Mouse (Mus musculus): ENCODE measurements around the gene 4932438A13Rik.

4932438A13Rik gene

DNA sequence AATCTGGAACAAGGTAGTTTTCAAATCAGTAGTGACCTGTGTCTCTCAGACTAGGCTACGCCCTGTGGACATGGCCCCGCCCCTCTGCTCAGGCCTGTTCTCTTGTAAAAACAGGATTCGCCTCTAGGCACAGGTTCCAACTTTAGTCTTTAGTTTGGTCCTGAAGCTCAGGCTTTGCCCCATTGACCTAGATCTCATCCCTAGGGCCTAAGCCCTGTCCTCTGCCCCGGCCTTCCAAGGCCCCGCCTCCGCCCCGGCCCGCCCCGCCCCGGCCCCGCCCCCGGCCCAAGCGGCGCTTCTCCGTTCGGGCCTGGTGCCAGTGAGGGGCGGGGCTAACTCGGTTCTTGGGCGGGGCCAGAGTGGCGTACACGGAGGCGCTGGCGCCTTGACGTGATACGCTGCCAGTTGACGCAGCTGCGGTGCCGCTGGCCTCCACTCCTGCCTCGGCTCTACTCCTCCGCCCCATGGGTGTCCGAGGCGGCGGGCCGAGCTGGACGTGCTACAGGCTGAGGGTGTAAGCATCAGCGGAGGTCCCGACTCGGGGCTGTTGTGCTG lies at the start of gene 4932438A13Rik:
Gene 4932438A13Rik, plus strand, starts transcription at position 384 of the 555 bp plus-strand sequence.
- peak; percentile 99 to 100 for DNase-seq (ENCODE audit: low spot score in 2 of 2)

DNA sequence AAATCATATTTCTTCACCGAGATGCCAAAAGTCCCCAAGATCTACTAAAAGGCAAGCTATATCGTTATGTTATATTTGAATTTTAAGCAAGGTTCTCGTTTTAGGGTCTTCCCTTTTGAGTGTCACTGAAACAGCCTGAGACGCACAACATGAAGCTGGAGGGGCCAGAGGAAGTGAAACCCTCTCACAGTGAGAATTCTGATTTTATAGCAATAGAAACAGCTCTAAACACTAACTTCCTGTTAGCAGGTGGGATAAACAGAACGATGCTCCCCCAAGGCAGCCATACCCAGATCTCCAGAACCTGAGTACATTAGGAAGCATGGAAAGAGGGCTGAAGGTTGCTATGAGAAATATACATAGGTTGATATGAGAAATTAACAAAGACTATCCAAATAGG lies 46.3 kb upstream of the 4932438A13Rik start:
- DNase-seq (ENCODE audit: low spot score in 2 of 2) = no peak

DNA sequence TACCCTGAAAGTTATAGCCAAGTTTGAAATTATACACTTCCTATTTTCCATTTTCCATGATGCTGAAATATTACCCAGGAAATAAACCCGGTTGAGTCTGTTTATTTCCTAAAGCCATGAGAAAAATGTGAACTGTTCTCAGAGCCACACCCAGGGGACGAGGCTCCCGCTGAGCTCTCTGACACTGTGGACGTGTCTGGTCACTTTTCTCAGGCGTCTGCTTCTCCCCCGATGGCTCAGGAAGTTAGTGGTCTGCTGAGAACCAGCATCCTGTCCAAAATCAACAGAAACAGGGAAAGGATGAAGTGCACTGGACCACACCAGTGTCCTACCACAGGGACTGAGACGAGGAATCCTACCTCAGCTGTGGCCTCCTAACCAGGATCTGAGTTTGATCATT lies 43.5 kb upstream of the 4932438A13Rik start:
- DNase-seq (ENCODE audit: low spot score in 2 of 2) = no peak

DNA sequence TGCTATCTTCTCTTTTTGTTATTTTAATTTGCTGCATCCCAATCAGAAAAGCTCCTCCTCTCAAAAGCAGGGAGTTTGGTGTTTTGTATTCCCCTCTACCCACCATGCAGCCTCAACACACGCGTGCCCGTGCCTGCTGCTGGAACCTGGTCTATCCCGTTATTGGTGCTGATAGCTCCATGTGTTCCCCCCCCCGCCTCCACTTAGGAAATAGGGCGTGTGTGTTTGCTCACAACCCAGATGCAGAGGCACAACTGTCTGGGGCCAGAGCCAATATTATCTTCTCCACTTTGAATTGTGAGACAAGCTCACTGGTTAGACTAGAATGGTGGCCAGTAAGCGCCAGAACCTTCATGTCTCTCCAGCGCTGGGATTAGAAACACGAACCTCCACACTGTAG lies 41.9 kb upstream of the 4932438A13Rik start:
- DNase-seq (ENCODE audit: low spot score in 2 of 2) = no peak

DNA sequence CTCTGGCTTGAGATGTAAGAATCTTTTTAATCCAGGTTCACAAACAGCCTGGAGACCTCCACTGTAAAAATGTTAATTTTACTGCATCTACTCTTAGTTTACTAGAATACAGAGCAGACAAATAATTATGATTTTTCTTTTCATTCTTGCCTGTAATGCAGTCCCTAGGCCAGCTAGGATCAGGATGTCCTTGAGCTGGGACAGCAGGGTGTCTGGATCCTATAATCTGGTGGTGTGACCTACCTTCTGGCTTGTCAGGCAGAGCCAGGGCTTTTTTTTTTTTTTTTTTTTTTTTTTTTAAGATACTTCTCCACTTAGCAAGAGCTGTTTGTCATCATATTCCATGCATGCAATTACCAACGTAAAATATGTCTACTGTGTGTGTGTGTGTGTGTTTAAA lies 37.8 kb upstream of the 4932438A13Rik start:
- DNase-seq (ENCODE audit: low spot score in 2 of 2) = no peak

DNA sequence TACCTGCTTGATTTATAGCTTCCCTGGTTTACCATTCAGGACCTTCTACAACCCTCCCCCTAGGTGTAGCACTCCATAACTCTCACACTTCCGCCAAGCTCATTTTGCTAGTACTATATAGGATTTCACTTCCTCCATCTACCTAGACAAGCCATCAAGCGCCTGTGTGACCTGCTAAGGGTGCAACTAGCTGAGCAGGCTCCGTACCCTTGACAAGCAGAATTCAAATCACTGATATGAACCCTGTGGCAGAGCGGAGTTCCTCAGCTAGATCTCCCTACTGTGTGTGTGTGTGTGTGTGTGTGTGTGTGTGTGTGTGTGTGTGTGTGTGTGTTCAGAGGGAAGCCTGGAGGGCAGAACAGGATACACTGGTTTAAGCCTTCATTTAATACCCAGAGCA lies 37.4 kb upstream of the 4932438A13Rik start:
- DNase-seq (ENCODE audit: low spot score in 2 of 2) = no peak

DNA sequence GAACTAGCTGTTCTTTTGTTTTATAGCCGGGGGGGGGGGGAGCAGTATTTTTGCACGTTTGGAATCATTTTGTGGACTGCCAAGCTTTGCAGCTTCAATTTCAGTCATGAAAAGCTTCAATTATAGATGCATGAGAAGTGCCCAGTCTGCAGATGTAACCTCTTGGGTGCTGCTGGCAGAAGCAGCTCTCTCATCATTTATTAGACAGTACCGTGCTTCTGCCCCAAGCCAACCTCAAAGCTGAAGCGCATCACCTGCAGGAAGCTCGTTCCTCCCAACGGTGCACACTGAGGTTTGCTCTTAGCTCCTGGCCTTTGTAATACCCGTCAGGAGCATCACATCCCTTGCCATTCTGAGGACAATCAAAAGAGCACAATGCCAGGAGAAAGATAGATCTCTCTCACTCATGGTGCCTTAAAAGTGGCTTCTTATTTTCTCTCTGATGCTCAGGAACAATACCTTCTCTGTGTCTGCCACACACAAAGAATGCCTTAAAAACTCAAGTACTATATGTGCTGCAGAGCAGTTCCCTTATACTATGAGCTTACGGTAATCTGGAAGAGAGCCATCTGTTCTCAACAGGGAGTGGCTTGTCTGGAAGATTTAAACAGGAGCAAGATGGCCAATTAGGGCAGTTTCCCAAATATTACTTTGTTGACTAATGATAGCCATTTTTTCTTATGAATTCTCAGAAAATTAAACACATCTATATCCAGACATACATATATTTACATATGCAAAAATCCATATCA lies 35.5 kb upstream of the 4932438A13Rik start:
- DNase-seq (ENCODE audit: low spot score in 2 of 2) = no peak

DNA sequence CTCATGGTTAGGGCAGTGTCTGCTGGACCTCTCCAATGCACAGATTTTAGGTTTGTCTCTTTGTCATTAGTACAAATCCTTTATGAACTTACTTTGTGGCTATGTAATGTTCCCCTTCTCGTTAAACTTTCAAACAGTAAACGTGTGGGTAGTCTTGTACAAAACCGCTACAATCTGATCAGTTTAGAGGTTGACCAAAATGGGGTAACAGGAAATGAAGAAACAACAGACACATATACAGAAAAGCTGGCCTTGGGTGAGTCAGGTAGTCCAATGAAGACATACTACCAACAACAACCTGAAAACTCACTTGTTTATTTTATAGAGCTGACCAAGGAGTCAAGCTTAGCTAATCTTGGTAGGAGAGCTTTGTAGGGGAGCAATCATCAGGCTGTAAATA lies 32.7 kb upstream of the 4932438A13Rik start:
- DNase-seq (ENCODE audit: low spot score in 2 of 2) = no peak

DNA sequence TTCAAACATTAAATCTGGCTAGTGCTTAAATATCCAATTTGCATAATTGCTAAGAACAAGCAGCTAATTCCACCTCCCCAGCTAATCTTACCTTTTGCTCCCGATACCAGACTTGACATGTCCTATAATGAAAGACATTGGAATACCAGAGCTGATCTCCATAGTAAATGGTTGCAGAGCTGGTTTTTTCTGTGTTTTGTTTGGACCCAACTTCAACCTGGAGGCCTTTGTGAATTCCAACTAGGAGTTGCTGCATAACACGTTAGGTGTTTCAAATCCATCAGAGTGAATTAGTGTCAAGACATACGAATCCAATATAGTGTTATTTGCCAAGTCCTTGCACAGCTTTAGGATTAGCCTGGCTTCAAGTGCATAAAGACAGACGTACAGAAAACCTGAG lies 28.5 kb upstream of the 4932438A13Rik start:
- no peak for DNase-seq (ENCODE audit: low spot score in 2 of 2)

DNA sequence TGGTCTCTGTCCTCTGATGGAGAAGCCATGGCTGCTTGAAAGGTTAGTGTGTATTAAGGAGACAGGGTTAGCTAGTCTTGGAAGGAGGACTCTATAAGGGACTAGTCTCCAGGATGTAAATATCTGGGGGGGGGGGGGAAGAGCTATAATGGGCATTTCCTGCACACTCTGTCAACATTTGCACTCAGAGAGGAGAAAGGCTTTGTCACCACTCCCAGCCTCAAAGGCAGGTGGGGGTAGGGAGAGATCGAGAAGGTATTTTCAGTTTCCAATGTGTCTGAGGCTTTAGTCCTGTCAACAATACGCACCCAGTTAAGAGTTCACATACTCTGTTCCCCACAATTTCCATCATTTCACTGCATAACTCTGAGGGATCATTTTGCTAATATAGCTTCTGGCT lies 28.1 kb upstream of the 4932438A13Rik start:
- DNase-seq (ENCODE audit: low spot score in 2 of 2) = no peak

DNA sequence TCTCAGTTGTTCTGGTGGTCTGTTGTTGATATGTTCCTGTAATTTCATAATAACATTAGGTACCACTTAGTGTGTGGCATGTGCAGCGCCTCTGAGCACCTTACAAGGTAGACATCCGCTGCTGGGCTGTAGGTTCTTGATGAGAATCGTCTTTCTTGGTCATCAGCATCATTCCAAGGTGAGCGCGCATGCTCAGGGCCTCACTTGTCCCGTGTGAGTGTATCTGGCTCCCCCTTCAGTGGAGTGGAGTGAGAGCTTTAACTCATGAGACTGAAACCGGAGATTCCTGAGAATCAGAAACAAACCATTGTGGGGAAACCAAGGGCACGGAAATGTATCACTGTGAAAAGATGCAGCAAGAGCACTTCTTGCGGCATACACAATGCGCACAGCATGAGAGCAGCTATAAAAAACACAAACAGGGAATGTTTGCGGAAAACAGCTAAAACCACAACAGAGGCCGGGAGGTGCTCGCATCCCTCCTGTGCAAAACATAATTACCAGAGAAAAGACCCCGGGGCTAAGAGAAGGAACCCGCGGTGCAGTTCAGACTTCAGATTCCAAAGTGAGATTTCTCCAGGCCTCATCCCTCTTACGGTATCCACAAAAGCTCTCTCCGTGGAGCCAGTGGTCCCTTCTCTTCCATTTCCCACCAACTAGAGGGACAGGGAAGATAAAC lies 27.2 kb upstream of the 4932438A13Rik start:
- no peak for DNase-seq (ENCODE audit: low spot score in 2 of 2)

DNA sequence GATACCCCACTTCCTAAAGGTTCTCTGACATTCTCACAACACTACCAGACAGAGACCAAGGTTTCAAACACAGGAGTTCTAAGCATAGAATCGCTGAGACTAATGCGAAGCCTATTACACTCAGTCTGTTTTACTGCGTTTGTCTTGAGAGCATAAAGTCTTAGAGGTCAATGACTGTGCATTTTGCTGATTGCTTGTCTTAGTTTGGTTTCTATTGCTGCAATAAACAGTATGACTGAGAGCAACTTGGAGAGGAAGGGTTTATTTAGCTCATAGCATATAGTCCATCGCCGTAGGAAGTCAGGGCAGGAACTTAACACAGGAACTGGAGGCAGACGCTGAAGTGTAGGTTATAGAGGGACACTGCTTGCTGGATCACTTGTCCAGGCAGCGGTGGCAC lies 26.1 kb upstream of the 4932438A13Rik start:
- no peak for DNase-seq (ENCODE audit: low spot score in 2 of 2)

DNA sequence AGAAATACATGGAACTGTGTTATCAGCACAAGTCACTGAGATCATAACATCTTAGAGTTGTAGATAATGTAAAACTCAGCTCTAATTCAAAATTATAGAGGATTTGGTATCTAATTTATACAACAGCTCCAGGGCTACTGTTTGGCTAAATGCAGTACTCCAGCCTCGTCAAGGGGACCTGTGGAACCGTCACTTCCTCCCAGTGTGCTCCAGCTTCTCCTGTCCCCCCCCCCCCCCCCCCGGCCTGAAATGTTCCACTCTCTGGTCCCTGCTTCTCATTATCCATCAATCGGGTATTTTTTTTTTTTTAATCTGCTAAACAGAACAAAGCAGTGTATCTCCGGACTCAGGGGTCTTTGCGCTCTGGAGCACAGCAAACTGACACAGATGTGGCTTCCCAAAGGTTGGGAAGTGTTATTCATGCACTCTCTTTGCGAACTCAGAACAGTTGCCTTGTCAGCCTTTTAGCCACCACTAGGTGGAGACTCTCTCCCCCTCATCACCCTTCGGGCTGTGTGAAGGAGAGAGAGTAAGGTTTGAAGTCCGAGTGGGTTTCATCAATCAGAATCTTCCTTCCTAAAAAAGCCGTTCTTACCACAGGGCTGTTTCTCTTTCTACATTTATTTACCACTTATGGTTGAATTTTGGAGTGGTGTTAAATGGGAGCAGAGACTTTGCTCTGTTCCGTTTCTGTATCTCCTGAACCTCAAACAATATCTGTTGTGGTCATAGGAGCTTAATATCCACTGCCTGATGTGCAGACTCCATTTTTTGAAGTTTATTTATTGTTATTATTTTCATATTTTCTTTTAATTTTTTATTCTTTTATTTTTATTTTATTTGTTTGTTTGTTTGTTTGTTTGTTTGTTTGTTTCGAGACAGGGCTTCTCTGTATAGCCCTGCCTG lies 22.0 kb upstream of the 4932438A13Rik start:
- DNase-seq (ENCODE audit: low spot score in 2 of 2) = peak; percentile 31 to 56

DNA sequence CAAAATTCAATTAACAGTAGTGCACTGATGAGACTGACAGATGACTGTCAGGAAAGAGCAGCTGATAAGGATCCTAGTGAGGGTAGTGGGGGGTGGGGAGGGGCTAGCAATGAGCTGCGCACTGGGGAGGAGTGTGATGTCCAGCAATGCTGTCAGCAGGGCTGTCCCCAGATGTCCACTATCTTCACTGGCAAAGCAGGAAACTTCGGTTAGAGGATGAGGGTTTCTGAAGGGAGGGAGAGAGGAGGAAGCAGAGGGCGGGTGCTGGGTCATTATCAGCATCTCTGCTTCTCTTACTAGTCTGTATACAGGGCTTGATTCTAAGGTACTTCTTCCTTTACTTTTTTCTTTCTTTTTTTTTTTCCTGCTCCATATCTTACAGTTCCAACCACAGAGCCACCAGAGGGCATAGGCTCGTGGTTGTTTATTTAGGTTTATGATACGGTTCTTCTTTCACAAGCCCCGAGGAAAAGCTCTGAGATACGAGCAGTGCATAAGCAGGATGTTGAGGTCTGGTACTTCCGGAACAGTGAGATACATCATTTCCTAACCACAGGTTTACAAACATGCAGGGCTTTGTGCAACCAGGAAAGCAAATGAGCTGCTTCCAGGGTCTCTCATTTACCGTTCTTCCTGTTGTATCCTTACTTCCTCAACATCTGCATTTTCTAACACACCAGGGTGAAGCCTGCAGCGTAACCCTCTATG lies 9.0 kb upstream of the 4932438A13Rik start:
- DNase-seq (ENCODE audit: low spot score in 2 of 2) = no peak

DNA sequence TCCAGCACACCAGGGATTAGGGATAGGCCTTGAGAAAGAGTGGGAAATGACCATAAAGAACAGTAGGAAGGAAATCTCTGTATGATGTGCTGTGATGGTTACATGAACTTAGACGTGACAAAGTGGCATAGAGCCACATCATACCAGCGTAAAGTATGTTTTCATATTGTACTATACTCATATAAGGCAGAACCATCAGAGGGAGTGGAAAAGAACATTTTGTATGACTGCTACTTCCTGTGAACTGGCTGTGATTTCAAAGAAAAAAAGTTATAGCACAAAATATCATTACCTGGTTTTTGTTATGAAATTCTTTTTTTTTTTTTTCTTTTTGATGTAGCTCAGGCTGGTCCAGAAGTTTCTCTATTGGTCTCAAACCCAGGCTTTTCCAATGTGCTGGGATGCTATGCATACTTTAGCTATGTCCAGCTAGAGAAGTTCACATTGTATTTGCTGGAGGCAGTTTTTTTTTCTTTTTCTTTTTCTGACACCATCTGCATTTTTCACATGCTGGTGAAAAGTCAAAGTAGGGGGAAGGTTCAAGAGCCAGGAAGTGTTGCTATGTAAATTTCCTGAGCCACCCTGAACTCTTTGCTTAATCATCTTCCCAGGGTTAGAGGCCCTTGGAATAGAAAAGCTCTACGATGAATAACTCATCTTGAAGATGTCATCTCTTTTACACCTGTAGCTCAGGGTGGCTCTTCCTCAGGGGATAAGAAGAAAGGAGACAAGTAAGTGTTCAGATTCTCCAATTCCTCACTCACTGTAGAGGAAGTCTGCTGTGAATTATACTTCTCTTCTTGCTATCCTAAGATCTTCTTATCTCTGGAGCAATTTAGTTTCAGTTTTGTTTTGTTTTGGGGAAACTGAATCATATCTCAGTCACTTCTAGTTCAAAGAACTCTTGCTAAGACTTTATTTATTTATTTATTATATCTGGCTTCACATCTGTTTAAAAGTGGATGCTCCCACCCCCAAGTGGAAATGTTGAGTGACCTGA lies 1.2 kb upstream of the 4932438A13Rik start:
- DNase-seq (ENCODE audit: low spot score in 2 of 2) = no peak

DNA sequence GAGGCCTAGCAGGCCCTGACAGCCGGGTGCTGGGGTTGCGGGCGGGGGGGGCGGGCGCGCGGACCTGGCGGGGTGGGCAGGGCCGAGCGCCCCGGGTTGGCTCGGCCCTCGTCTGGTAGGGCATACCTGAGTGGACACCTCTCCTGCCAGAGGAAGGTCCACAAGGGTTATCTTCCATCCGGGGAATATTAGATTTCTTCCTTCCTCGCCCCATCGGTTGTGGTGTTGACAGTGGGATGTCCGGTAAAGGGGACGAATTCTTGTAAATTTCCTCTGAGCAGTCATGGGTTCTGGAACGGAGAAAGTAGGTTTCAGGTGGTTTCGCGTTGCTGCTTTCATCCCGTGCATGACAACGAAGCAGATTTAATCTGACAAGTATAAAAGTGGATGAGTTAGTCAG lies 523 bp downstream of the 4932438A13Rik start:
- DNase-seq (ENCODE audit: low spot score in 2 of 2) = no peak

DNA sequence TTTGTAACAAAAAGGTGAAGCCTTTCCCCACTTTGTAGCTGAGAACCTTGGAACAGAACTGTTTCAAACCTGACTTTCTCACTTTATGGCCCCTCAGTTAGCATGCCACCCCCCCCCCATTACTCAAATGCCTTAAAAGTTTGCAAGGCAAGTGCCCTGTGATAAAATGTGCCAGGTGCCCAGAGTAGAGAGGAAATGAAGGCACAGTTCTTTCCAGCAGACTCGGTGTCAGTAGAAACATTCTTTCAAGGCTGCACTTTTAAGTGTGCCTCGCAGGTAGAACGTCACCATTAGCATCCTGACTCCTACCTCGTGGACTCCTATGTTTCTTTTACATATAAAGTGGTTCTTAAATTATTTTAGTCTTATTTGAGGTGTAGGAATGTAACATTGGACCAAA lies 977 bp downstream of the 4932438A13Rik start:
- DNase-seq (ENCODE audit: low spot score in 2 of 2) = no peak

DNA sequence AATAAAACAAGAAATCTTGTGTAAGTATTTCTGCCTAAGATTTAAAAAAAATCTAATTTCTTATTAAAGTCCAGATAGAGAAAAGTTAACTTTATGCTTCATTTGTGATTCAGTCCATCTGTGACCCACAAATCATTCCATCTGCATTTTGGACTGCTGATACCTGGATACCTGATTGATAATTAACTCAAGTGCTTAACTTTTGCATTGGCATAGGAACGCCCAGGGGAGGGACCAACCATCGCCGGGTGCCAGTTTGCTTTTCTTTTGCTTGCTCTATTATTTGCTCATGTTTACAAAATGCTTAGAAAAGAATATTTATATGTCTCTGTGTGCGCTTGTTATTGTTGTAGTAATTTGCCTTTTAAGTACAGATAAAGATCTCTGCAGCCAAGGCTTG lies 1.6 kb downstream of the 4932438A13Rik start:
- DNase-seq (ENCODE audit: low spot score in 2 of 2) = no peak

DNA sequence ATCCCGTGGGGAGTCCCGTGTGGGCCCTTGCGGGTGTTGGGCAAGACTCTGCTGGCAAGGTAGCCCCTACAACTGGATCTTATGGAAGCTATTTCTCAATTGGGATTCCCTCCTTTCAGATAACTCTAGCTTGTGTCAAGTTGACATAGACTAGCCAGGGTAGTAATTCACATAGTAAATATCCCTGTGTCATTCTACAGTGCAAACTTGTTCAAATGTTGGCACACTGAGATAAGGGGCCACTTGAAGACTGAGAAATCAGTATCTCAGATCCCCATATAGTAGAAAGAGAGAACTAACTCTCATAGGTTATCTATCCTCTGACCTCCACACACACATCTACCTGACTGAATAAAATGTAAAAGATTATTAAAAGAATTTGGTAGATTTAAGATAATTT lies 42.5 kb downstream of the 4932438A13Rik start:
- no peak for DNase-seq (ENCODE audit: low spot score in 2 of 2)

DNA sequence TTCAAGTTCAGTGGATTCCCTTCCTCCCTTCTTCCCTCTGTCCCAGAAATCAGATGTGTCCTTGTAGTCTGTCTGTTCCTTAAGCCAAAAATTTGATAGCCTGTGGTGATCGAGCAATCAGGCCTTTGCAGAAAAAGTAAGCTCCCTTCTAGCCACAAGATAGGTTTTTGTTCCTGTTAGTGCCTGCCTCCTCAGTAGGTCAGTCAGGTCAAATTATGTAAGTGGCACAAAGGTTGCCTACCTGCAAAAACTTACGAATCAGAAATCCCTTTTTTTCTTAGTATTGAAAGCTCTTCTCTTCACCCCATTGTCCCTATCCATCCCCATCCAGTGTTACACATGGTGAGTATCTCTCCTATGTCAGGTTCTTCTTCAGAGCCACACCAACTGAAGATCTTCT lies 54.9 kb downstream of the 4932438A13Rik start:
- DNase-seq (ENCODE audit: low spot score in 2 of 2) = no peak

All from cerebellum, postnatal 4 days (tissue).